Mouse (Mus musculus) neutrophil, adult 5-6 weeks (primary cell): ENCODE results near the gene Fam222b. TPM values are rescaled to one million over a fixed set of nuclear protein-coding genes. Genes with fewer than 3 reads are reported as not detected.
A peak's percentile ranks its signal among the peaks of the same experiment; 100 is the strongest.
"Not testable (repeated sequence)": the region's sequence is repeated elsewhere in the genome, so short reads cannot be mapped to it uniquely, and the experiment has no call there.

Experiments used
- ATAC-seq: fragments of 151-379, 151-347 bp; 2 replicates; pipeline ENCODE4 v1.8.0; 2017; ENCODE audit warnings: mild to moderate bottlenecking, moderate TSS enrichment; ENCODE audit not compliant: insufficient number of reproducible peaks, poor library complexity, low FRiP score, severe bottlenecking; ENCODE audit errors: extremely low read depth
- total RNA-seq: library from RNA; stranded (forward); fragments of 200-1000 nt; gene quantifications from 2 replicates; pipeline ENCODE4 v1.2.3, GENCODE M21; 2017

The Fam222b gene
- total RNA-seq, 1 experiment from 2014 or later = 9.5 TPM

GRCm38 (mm10) chr11:78172748-78173383 lies 78.4 kb downstream of the Fam222b start:
- no peak for ATAC-seq

GRCm38 (mm10) chr11:78174506-78174905 lies 80.0 kb downstream of the Fam222b start:
- ATAC-seq = no peak

DNA sequence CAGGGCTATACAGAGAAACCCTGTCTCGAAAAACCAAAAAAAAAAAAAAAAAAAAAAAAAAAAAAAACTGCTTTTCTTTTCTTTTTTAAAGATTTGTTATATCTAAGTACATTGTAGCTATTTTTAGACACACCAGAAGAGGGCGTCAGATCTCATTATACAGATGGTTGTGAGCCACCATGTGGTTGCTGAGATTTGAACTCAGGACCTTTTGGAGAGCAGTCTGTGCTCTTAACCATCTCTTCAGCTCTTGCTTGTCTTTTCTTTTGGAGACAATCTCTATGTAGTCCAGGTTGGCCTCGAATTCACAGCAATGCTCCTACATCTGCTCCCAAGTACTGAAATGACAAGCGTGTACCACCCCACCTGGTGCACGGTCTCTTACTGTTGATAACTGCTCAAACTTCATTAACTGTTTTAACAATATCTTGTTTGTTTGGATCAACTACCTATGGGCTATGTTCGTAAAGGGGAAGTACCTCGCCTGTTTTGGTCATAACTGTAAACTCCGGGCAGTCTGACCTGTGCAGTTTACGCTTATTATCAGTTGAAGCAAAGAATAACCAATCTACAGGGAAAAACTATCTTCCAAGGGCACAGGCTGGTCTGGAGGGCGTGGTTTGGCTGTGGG lies 81.4 kb downstream of the Fam222b start:
- ATAC-seq = no peak

DNA sequence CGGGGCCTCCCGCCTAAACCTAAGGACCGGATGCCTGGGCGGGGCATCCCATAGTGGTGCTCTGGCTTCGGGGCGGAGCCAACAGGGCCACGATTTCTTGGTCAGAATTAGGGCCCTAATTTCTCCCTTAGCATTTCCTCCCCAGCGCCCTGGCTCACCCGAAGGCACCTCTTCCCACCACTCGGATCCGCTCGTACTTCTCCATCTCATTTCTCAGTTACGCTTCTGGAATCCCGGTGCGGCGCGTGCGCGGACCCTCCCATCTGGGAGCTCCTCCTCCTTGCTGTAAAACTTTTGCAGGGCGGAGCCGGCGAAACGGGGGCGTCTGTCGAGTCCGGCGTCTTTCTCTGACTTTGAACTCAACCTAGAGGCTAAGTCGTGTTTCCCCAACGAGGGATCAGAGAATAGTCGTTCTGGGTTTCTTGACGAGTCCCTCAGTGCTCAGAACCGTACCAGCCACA lies 82.0 kb downstream of the Fam222b start, which contains the start of the genes Nek8 and Tlcd1:
Gene Nek8, minus strand, starts transcription at position 274 of the 461 bp plus-strand sequence.
Gene Tlcd1, plus strand, starts transcription at position 310 of the 461 bp plus-strand sequence.
- peak; percentile 66 for ATAC-seq

DNA sequence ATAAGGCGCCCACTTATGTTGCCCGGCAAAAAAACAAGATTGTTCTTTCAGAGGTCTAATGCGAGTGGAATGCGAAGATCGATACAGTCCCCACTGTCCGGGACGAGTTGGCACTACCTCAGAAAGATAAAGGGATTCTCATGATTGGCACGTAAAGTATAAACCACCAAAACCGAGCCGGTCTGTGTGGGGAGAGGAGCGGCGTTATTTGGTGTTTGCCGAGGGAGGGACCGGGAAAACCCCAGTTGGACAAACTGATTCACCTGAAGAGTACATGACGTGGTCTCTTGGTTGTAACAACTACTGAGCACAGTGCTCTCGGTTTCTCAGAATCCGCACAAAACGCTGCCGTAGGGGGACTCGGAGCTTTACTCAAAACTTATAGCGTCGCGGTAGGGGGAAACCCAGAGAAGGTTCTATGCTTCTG lies 82.5 kb downstream of the Fam222b start:
- ATAC-seq = no peak

DNA sequence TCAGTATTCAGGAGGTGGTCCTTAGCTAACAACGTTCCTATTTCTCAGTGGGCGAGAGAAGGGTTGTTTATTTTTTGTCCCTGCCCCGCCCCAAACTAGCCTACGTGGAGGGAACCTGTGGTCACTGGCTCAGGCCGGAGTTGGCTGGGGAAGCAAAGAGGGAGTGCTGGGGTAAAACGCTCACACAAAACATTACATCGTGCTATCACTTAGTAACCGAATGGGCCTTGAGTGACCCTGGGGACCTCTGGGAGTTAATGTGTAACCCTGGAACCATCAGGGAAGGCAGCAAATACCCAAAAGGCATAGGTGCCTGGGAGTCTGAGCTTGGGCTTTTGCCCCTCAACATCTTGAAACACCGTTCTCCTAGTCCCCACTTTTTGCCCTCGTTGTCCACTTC lies 83.0 kb downstream of the Fam222b start:
- ATAC-seq = no peak

- ATAC-seq = peak; percentile 83
Measured at GRCm38 (mm10) chr11:78177903-78178858, 83.7 kb downstream of the Fam222b start.

DNA sequence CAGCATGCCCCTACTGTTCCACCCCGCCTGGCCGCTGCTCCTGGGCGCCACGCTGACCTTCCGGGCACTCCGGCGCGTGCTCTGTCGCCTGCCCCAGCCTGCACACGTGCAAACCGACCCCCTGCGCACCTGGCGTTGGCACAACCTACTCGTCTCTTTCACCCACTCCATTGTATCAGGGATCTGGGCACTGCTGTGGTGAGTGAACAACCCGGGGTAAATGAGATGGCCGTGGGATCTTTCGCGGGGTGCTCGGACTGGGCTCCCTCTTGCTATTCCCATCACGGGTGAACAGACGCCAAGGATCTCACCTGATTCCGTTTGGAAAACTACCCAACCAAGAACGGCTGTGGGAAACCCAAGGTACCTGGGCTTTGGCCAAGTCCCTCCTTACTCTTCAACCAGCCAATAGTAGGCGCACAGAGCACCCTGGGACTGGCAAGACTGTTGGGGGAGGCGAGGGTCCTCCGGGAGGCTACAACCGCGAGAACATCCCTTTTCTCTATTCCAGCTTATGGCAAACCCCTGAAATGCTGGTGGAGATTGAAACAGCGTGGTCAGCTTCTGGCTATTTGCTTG lies 84.5 kb downstream of the Fam222b start:
- no peak for ATAC-seq

DNA sequence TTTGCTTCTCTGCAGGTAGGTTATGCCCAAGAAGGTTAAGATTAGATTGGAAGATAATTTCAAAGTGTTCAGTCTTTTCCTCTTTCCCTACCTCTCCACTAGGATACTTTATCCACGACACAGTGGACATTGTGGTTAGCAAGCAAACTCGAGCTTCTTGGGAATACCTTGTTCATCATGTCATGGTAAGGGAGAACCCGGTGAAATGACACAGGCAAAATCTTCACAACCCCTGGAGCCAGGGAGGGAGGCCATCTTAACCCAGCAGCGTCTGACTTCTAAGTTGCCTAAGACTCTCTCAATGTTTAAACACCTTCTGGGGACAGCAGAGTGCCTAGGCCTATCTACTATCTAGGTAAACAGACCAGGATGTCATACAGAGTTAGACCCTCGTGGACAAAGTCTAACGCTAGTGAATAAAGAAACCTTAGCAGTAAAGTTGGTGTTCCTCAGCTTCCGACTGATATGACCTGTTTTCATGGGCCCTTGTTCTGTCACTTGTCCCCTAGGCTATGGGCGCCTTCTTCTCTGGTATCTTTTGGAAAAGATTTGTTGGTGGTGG lies 85.1 kb downstream of the Fam222b start:
- ATAC-seq = no peak

- ATAC-seq = no peak
Measured at GRCm38 (mm10) chr11:78180081-78180761, 85.8 kb downstream of the Fam222b start.

DNA sequence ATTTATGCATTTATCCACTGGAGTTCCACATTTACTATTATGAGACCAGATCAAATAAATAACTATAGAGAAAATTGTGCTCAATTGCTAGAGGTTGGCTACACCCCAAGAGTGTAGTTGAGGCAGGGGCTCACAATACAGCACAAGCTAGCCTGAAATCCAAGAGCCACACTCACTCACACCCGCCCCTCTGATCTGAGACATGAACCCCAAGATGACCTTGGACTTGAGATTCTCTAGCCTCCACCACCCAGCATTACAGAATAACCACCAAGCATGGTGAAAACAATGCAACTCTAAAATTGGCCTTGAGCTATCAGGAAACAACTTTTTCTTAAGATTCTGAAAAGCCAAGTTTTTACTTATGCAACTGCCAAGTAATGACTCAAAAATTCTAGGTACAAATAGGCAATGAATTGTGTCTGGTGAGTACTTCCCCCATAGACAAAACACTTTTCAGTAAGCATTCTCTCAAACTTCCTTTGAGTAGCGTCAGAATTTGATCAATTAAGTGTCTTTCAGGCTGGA lies 87.4 kb downstream of the Fam222b start:
- ATAC-seq = no peak

GRCm38 (mm10) chr11:78182450-78182849 lies 88.0 kb downstream of the Fam222b start:
- no peak for ATAC-seq

- peak; percentile 96 for ATAC-seq
Measured at GRCm38 (mm10) chr11:78182961-78183844, 88.7 kb downstream of the Fam222b start, which contains the start of gene Rpl23a. TSS of gene Rpl23a (minus strand) at chr11:78183584.

- no peak for ATAC-seq
Measured at GRCm38 (mm10) chr11:78183884-78184514, 89.5 kb downstream of the Fam222b start.

GRCm38 (mm10) chr11:78184702-78185101 lies 90.2 kb downstream of the Fam222b start:
- not testable (repeated sequence) for ATAC-seq
